Mouse (Mus musculus): ENCODE results near the gene Odc1.

Odc1 gene

DNA sequence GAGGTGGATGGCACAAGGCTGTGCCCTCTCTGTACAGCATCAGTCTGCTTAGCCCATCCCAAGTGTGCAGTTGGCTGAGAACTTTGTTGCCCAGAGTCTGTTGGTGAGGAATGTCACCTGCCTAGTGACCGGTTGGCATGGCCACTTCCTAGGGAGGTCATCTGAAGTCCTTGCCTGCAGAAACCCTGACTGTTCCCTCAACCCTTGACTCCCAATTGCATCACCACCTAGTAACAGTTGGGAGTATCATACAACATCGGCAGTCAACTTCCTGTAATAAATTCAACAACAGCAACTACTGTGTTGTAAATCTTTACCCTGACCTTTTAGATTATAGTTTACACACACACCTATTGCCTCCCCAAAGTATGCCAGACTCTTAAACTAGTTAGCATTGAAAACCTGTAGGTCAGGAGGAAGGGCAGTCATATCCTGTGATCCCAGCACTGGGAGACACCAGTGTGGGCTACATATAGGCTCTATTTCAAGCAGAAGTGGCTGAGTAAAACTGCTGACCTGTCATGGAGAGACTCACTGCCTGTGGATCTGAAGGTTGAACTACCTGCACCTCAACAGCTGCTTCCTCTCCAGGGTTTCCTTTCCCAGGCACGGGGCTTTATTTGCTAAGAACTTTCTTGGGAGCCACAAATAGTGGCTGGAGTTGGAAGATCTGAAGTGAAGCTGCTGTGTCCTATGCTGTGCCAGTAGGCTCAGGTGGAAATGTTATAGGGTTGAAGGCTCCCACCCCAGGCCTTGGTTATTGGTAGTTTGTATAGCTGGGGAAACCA, 6.8 kb downstream of the Odc1 start:
- 78% methylated on average over 3 of the region's 3 CpGs for WGBS

DNA sequence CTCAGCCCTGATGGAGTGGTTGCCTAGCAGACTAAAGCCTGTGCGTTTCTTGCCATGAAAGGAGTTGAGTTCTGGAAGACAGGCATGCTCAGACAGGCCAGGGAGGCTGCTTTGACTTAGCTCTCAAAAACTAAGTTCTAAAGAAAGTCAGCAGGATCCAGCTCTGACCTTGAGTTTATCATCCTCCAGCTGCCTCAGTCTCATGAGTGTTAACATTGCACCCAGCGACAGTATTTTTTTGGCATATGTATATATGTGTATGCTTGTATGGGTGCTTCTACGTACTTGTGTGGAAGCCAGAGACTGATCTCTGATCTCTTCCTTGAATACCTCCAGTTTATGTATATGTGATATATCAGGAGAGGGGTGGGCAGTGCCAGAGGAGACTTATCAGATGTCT, 7.8 kb downstream of the Odc1 start:
- 79% methylated on average over 3 of the region's 3 CpGs for WGBS

DNA sequence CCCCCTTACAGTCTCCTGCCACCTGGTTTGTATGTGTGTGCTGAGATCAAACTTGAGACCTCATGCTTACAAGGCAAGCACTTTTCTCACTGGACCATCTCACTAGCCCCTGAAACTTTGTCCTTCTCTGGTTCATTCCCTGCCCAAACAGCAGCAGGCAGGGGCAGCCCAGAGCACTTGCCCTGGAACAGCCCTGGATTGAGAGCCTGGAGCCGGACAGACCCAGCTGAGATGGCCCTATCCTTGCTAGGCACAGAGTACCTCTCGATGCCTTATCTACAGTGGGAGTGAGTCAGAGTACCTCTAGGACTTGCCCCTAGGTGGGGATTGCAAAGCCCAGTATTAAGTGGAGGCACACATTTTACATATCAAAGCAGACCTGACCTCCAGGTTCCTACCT, 8.4 kb downstream of the Odc1 start:
- WGBS, result 88% methylated on average over 2 of the region's 2 CpGs

DNA sequence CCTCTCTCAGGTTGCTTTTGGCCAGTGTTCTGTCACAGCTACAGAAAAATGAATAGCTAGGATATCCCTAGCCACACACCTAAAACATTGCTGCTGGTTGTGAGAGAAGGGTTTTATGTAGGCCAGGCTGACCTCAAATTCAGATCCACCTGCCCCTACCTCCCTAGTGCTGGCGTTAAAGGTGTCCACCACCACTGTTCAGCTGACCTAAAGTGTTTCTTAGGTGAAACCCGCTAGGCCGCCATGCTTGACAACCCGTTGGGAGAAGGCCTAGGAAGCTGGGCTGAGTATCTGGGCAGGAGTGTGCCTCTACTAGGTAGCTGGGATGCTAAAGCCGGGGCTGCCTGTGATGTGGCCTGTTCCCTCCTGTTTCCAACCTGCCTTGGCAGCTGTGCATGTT, 9.0 kb downstream of the Odc1 start:
- 82% methylated on average over 5 of the region's 5 CpGs for WGBS

DNA sequence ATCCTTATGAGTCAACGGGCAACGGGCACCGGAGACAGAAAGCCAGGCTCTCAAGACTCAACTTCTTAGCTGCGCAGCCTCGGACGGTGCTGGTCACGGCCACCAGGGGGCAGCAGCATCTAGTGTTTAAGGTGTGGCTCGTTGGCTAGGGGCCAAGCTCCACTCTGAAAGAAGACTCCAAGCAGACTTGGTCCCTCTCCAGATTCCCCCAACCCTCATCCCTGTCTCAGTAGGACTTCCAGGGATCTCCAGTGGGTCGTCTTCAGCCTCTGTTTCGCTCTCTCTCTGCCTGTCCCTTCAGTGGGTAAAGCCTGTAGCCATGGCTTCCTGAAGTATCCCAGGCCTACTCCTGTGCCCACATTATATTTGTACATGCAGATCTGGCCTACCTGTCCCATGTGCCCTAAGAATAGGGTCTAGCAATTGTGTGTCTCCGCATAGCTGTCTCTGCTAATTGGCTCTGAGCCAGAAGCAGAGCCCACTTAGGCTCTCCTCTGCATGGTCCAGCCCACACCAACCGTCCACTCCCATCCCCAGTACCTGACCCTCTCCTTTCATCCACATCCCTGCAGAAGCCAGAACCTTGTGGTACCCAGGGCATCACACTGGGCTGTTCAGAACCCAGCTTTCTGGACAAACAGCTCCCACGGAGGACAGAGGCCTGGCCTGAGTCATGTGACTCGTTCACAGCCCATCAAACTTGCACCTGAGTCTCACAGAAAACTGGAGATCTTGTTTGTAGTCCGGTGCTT, 9.8 kb downstream of the Odc1 start:
- WGBS, result 39% methylated on average over 15 of the region's 15 CpGs

DNA sequence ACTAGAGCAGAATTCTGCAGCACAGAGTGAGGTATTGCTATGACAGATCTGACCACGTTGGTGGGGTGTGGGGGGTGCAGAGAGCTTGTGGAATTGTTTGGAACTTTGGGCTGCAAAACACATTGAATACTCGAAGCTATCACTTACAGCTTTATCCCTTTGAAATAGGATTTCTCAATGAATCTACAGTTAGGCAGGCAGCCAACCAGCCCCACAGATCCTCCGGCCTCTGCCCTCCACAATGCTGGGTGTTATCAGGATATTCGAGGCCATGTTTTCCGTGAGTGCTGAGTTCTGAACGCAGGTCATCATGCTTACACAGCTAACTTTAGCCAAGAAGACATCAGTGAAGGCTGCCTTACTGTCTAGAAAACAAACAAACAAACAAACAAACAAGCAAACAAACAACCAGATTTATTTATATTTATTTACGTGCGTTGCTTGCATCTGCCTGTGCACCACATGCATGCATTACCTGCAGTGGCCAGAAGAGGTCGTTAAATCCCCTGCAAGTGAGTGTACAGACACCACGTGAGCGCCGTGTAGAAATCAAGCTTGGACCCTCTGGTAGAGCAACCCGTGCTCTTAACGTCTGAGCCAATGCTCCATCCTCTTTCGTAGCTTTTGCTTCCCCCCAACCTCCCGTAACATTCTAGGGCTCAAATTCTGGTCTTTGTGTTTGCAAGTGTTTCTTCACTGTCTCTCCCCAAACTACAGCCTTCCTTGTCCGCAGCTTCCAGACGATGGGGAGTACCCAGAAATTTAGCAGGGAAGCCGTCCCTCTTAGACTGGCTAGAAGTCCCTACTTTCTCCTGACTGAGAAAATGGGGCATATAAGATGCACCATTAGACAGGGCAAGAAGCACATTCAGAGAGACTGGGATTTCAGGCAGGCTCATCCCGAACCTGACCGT, 12.1 kb downstream of the Odc1 start:
- WGBS, result 20% methylated on average over 21 of the region's 21 CpGs

DNA sequence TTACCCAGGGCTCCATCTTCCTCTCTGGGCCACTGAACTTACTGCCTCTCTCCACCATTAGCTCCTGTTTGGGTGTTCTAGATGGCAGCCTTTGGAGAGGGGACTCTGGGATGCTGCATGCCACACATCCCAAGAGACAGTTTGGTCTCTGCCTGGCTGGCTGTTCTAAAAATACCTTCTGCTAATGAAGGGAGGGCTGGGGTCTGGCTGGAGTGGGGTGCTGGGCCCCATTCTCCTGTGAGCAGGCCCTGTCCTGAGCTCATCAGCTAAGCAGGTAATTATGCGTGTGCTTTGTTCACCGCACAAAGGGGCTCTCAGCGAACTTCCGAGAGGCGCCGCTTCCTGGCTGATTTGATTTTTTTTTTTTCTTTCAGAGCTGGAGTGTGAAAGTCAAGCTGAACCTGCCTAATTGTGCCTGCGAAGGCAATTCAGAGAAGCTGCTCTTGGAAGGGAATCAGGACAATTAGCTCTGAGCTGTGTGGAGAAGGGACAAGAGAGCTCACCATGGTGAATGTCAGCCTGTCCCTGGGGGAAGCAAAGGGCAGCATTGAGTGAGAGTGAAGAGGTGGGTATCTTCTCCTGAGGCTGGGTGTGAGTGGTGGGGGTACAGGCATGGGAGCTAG, 12.9 kb downstream of the Odc1 start:
- 34% methylated on average over 7 of the region's 7 CpGs for WGBS

DNA sequence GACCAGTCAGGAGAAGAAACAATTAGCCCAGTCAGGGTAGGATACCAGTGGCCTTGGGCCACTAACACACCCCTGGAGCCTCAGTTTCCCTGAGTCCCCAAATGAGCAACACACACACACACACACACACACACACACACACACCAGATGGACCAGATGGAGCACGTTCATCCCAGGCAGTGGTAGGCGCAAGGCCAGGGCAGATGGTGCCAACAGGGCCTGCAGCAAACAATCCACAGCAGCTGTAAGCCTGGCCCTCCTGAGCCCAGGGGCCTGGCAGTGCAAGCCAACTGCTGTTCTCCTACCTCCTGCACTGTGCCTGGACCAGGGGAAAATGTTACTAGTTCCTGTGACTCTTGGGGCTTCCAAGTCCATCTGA, 13.4 kb downstream of the Odc1 start:
- 38% methylated on average over 2 of the region's 2 CpGs for WGBS

DNA sequence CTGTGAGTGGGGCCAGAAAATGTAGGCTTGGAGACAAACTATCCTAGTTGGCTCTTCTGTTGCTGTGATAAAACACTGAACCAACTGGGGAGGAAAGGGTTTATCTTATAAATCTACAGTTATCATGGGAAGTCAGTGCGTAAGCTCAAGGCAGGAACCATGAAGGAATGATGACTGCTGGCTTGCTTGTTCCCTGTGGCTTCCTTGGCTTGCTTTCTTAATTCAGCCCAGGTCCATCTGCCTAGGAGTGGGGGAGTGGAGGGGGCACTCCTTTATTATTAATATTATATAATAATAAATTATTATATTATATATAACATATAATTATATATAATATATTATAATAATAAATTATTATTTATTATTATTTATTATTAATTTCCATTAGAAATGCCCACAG, 17.8 kb downstream of the Odc1 start:
- WGBS, result 88% methylated on average over 1 of the region's 1 CpGs

DNA sequence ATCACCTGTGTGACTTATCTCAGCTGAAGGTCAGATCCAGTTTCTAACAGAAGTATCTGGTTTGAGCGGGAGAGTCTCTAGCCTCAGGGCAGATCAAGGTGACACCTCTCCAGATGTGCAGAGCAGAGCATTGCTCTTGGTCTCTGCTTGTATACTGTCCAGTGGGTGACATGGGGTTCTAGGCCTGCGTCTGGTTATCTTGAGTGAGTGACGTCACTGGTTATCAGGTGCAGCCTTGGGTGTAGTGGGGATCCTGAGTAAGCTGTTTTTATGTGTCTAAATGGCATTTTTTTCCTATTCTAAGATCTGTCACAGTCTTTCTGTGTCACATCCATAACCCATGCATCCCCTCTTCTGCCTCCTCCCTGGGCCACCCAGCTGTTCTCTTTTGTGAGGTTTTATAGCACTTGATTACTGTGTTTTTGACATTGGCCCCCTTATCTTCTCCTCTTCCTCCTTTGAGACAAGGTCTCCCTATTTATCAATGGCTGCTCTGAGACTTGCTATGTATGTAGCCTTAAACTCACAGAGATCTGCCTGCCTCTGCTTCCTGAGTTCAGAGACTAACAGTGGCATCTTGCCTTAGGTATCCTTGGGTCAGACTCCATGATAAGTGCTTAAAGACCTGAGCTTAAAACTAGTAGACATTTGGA, 20.9 kb downstream of the Odc1 start:
- 96% methylated on average over 3 of the region's 3 CpGs for WGBS

DNA sequence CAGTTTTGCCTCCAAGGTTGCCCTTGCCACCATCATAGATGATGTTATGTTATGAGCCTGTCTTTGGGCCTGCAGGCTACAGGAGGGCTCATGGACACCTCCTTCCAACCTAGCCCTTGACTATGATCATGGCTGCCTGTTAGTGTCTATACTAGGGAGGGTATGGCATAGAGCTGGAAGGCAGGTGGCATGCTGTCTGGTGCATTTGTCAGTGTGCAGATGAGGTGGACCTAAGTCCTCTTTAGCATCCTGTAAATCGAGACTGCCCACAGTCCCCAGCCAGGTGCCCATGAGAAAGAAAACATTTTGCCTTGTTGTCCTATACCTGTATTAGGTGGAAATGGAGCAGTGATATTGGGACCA, 21.4 kb downstream of the Odc1 start:
- 79% methylated on average over 1 of the region's 1 CpGs for WGBS

DNA sequence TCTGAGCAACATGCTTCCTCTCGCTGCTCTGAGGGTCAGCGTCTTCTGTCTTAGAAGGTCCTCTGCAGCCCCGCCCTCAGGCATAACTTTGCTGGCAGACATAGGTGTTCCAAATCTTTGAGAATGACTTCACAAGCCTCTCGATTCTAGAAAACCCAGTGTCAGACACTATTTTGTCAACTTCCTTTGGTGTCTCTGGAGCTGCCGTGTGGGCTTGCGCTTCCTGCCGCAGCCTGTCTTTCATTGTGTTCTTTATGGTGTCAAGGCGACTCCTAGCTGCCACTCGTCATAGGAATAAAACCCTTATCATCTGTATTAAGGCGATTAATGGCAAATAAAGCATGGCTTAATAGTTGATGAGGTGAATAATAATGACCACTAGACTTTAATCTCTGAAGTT, 24.0 kb downstream of the Odc1 start:
- WGBS, result 81% methylated on average over 10 of the region's 10 CpGs

DNA sequence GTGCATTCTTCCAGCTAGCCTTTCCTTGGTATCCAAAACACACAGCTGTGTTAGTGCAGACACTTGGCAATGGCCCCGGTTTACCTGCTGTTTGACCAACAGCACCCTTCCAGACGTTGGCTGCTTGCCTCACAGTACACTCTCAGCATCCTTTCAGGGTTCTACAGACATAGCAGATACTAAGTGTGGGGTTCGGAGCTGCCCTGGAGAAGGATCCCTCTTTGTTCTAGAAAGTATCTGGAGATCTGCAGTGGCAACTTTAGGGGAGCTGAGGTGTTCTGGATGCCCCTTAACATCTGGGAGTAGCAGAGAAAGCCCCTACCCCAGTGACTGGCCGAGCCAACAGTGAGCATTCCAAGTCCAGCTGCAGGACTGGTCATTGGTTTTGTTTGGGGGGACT, 30.0 kb downstream of the Odc1 start:
- WGBS, result 84% methylated on average over 4 of the region's 4 CpGs

DNA sequence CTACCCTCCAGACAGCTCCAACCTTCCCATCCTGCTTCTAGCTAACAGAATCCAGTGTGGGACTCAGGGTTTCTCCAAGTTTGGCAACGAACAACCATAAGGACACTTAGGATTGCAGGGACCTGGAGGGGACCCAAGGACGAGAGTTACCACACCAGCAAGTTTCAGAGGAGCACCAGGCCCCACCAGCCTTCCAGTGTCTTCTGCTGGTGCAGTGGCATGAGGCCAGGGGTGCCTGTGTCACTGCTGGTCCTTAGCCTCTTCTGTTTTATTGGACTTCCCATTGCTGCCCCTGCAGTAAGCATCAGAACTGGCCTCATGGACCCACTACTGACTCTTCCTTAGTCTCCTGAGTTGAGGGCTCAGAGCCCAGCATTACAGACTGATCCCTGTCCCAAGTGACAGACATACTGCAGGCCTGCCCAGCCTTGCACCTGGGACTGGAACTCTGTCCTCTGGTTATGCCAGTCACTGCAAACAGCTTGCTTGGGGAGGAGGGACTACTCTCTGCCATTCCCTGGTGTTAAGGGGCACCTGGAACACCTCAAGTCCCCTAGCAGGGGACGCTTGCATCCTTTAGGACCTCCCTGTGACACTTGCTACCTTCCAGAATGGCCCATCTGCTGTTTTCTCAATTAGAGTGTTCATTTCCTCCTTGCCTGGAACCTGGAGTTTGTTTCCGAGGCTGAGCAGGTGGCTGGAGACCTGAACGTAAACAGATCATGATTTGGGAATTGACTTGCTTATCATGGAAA, 30.7 kb downstream of the Odc1 start:
- WGBS, result 79% methylated on average over 5 of the region's 5 CpGs

DNA sequence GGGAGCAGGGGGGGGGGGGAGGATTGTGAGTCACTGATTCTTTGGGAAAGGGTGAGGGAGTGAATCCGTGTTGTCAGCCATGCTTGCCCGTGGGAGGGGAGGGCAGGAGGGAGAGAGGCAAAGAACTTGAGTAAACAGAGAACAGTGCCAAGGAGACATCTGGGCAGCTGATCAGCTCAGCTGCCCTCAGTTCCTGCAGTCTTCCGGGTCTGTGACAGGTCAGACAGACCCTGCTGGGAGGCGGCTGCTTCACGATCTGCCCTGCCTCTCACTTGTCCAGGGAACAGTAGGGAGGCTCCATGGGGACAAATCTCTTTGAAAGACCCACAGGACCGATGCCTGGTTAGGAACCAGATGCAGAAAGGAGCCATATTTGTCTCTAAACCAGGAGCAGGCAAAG, 31.4 kb downstream of the Odc1 start:
- 36% methylated on average over 6 of the region's 6 CpGs for WGBS

DNA sequence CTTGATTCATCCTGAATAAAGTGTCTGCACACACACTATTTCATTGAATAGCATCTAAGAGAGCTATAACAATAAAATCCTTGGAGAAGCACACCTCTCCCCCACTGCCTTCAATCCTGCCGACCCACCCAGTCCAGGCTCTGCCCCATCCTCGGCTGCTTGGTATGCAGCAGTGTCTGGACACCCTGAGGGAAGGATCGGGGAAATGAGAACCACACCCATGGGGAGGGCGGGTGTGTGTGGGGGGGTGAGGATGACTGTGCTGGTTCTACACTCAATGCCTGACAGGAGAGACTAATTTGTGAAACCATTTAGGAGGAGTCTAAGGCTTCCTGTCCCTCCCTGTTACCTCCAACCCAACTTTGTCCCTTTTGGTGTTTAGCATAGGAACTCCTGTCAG, 34.0 kb downstream of the Odc1 start:
- WGBS, result 52% methylated on average over 4 of the region's 4 CpGs

DNA sequence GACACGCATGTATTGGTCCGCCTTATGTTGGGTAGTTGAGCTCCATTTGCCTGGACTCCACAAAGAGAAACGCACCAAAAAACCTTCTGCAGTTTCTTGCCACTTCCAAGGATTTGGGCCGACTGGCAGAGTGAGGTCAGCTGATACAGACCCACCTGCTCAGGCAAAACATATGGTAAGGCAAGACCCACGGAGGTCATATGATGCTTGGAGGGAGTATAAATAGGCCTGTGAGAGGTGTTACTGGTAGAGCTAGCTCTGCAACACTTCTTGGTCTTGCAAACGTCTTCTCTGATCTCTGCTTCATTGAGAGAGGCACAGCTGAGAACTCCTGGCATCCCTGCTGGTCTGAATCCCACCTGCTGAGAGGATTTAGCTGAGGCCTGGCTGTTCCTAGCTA, 36.4 kb downstream of the Odc1 start:
- 84% methylated on average over 6 of the region's 6 CpGs for WGBS

DNA sequence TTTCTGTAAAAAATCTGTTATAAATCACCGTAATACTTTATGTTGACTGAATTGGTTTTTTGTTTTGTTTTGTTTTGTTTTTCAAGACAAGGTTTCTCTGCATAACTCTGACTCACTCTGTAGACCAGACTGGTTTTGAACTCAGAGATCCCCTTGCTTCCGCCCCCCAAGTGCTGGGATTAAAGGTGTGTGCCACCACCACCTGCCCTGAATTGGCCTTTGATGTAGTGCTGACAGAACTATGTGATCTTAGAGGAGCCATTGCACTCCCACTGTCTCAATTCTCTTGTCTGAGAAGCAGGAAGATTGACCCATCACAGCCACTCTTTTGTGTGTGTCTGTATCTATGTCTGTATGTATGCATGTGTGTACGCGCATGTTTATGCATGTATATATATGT, 37.8 kb downstream of the Odc1 start:
- WGBS, result 96% methylated on average over 4 of the region's 4 CpGs

DNA sequence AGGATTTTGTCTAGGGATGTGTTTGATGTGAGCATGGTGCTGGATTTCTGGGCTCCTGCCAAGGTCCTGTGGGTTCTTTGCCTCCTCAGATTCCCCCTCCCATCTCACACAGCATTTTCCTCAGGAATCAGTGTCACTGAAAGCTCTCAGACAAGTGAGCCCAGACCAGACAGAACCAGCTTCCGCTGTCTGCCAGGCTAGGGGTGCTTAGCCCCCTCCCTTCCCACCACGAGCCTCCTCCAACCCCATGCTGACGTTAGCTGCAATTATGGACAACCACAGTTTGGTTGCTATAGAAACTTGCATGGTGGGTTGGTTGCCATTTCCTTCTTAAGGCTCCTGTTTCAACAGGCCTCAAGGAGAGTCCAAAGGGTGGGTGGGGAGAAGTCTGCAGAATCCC, 39.3 kb downstream of the Odc1 start:
- 33% methylated on average over 3 of the region's 3 CpGs for WGBS

DNA sequence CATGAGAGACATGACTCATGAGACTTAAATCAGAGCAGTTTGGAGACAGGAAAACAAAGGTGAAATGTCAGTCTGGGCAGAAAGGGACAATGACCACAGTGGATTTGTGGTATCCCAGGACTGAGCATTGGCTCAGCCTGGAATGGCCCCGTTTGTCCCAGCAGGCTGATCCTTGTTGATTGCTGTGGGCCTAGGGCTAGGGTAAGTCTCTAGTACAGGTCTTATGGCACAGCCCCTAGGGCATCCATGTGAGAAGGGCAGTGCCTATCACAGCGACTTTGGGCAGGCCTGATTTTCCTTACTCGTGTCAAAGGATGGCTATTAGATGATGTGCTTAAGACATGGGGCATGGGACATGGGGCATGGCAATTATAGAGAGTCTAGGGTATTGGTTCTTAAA, 41.4 kb downstream of the Odc1 start:
- WGBS, result 83% methylated on average over 3 of the region's 3 CpGs

DNA sequence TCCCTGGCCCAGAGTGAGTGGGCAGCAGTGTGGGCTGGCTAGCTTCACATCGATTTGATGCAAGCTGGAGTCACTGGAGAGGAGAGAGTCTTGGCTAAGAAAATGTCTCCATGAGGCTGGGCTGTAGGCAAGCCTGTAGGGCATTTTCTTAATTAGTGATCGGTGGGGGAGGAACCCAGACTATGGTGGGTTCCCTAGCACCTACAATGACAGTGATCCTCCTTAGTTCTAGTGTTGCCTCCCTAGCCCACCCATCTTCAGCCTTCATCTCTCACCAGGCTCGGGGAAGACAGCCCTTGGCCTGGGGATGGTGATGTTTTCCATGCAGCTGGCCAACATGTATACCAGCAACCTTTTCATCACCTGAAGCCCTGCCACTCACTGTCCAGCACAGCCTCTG, 43.8 kb downstream of the Odc1 start:
- 81% methylated on average over 3 of the region's 3 CpGs for WGBS

Data from cerebral cortex, adult 2 months (tissue).